Mouse (Mus musculus) left cerebral cortex, adult 18-20 months (tissue): Measurements from ENCODE around the gene Syt14. TPM values are rescaled to one million over a fixed set of nuclear protein-coding genes. Genes with fewer than 3 reads are reported as not detected.

ENCODE experiments used
- DNase-seq, 2 experiments: peaks; one replicate each; pipeline ENCODE4 v3.0.0; 2021 to 2022; ENCODE audit warnings: low spot score in 2 of 2, mixed read lengths in 1 of 2
- long read RNA-seq, 2 experiments: library from polyadenylated mRNA; stranded (forward); transcript quantifications; one replicate each; pipeline ENCODE4 v2.0.0; 2021
- total RNA-seq, 2 experiments: library from RNA; stranded (reverse); gene quantifications; 2 replicates each; pipeline ENCODE4 v1.2.3; 2021

Gene Syt14
- 10 to 100 TPM; 25.3 TPM for total RNA-seq
- long read RNA-seq, experiment 1, partial matches to known transcripts: 0 of 3 reads
- long read RNA-seq, experiment 1, other reads (novel, unspliced or antisense): 3 of 3 reads
- long read RNA-seq, experiment 2, partial matches to known transcripts: 0 of 3 reads
- long read RNA-seq, experiment 2, other reads (novel, unspliced or antisense): 3 of 3 reads

DNA sequence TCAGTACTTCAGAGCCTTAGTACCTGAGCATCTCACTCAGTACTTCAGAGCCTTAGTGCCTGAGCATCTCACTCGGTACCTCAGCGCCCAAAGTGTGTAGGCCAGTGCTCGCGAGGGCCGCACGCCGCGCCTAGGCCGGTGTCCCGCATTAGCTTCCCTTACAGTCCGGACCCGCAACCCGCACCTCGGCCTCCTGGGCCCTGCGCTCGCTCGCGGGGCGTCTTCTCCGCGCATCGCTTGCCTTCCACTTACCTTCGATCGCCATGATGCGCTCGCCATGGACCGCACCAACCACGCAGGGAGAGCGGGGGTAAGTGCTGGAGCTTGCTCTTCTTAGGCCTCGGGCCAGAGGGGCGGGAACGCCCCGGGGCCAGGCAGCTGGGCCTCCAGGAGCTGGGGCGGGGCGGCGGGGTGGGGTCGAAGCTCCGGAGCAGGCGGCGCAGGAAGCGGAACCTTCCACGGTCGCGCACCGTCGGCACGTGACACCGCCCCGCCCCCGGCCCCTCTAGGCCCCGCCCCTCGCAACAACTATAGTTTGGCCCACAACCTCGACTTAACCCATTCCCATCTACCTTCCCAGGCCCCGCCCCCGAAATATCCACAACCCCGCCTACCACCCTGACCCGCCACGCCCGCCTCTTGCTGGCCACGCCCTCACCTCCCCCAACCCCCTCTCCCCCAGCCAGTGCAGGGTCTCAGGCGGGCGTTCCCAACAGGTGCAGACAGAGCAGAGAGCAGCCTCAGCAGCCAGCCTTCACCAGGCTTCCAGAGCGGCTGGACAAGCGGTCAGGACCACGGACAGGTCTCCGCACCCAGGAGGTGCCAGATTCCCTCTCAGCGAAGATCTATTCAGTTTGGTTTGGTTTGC is at the start of gene Syt14:
TSS of gene Syt14 (minus strand) at position 405 of the 868 bp plus-strand sequence.
- peak; percentile 57 to 65 for DNase-seq

DNA sequence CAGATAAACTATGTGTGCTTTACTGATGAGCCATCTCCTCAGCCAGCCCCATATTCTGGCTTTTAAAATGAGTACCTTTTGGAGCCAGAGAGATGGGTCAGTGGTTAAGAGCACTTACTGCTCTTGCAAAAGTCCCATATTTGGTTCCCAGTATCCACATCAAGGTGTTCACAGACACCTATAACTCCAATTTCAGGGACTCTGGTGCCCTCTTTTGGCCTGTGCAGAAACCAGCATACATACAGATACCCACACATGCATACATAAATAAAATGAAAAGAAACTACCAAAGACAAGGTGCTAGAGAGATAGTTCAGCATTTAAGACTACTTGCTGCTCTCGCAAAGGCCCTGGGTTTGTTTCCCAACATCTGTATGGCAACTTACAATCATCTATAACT is 48.4 kb upstream of the Syt14 start:
- no peak for DNase-seq

DNA sequence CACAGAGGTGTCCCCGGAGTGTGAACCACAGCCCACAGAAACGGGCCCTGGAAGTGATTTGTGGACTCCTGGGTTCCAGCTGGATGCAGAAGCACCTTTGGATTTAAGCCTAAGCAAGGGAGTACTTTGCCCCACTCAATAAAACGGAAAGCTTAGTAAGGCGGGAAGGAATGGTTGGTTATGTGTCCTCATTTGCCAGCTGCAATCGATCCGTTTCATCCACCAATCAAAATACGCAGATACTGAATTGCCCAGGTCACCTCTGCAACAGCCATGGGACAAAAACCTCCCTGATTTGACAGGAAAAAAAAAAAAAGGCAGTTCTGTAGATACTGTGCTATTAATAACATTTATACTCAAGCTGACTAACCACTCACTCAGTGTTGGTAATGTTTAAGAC is 47.5 kb upstream of the Syt14 start:
- DNase-seq: no peak

DNA sequence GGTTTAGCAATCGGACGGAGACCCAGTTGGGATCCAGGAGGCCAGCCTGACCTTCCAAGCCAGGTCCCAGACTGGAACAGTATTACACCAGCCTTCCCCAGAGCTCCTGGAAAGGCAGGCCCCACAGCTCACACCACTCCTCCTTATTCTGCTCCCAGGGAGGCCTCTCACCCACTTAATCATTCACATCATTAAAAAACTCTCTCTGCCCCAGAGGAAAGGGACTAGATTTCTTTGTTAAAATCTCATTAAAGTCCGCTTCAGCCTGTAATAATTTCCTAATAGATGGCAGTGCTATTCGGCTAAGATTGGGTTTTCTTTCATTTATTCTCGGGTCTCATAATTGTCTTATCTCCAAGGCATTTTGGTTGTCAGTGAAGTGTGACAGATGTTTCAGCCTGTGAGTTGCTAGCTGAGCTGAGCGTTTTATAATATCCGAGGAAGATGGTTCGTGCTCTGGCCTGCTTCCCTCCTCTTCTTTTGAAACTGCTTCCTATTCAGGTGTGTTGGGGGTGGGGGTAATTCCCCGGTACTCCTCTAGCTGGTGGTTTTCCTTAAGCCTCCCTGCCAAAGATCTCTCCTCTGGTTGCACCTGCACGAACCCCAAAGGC is 46.8 kb upstream of the Syt14 start:
- no peak for DNase-seq

DNA sequence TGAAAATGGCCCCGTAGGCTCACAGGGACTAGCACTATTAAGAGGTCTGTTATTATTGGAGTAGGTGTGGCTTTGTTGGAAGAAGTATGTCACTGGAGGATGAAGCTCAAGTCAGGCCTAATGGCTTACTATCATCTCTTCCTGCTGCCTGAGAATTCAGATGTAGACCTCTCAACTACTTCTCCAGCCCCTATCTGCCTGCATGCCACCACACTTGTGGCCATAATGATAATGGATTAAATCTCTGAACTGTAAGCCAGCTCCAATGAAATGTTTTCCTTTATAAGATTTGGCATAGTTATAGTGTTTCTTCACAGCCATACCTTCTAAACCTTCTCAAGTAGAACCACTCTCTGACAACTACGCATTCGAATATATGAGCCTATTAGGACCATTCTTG is 27.0 kb upstream of the Syt14 start:
- no peak for DNase-seq

DNA sequence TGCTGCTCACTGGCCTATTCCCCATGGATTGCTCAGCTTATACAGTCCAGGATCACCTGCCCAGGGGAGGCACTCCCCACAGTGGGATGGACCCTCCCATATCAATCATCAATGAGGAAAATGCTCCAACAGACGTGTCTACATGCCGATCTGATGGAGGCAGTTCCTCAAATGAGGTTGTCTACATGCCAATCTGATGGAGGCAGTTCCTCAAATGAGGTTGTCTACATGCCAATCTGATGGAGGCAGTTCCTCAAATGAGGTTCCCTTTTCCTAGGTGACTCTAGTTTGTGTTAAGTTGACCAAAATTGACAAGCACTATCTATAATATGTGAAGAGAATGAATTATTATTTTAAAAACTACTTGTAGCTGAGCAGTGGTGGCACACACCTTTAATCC is 24.6 kb upstream of the Syt14 start:
- no peak for DNase-seq

DNA sequence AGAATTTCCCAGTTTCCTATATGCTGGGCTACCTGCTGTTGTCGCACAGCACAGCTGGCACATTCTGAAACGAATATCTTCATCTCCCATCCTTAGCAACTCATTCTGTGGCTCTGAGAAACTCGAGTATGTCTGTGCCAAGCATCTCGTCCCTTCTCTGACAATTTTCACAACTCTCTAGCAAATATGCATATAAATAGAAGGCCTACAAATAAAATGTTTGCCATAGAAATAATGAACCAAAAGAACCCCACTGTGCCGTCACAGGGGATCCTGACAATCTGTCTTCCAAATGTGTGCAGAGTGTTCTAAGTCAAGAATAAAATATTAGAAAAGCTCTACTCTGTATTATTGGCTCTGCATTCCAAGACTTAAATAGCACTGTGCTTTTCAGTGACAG is 24.0 kb upstream of the Syt14 start:
- peak in 1 of 2 experiments; percentile 20 for DNase-seq

DNA sequence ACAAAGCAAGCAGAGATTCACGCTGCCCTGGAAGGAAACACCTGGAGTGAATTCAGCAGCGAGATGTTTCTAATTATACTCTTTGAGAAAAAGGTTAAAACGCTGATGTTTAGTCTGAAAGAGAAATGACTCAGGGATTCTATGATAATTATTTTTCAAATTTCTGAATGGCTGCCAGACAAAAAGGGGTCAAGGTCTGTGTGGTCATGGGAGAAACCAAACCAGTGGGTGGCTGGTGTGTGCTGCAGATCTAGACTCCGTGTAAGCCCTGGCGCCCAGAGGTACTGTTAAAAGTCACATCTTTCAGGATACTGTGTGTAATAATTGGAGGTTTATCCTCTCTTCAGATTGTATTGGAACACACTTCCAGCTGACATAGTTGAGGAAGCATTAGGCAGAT is 18.8 kb upstream of the Syt14 start:
- DNase-seq: no peak

DNA sequence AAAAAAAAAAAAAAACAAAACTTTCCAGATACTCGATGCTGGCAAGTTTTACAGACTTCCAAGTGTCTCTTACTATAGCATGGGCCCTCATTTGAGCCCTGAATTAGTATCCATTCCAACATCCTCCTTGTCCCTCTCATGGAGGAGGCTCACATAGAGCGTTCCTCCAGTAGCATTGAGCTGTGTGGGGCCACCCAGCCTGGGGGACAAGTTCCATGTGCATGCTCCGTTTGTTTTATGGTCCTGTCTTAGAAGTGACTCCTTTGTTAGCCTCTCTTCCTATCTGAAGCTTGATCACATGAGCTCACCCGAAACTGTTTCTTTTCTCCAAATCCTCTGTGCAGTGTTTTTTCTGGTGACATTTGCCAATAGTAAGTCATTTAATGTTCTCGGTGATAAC is 17.5 kb upstream of the Syt14 start:
- no peak for DNase-seq

DNA sequence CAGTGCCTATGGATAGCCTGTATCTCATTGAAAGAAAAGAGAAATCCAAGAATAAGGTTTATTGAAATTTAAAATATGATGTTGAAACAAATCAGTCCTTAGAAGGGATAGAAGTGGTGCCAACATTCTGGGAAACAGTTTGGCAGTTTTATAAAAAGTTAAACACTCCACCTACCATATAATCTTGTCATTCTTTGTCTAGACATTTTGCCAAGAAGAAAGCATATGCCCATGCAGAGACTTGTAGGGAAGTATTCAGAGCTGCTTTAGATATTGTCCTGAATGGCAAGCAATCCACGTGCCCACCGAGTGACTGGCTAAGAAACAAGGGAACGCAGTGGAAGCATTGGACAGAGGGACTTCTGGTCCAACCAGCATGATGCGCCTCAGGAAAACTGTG is 12.0 kb upstream of the Syt14 start:
- no peak for DNase-seq

DNA sequence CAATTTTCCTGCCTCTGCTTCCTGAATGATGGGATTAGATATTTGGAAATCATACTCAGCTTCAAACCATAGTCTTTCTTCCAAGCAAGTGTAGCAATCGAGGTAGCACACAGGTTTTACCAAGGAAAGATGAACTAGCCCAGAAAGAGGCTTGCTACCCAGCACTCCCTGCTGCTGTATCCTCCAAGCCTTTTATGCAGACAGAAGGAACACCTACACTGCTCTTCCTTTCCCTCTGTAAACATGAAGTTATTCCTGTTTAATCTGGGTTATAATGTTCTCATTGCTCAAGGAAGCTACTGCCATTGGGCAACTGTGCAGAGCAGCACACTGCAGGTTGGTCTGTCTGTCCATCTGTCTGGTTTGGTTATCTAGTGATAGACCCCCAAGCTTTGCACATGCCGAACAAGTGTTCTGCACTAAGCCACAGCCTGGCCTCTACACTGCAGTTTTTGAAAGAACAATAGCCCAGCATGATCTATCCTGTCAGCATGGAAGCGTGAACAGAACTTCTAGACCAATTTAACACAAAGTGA is 7.3 kb upstream of the Syt14 start:
- peak; percentile 24 to 37 for DNase-seq

DNA sequence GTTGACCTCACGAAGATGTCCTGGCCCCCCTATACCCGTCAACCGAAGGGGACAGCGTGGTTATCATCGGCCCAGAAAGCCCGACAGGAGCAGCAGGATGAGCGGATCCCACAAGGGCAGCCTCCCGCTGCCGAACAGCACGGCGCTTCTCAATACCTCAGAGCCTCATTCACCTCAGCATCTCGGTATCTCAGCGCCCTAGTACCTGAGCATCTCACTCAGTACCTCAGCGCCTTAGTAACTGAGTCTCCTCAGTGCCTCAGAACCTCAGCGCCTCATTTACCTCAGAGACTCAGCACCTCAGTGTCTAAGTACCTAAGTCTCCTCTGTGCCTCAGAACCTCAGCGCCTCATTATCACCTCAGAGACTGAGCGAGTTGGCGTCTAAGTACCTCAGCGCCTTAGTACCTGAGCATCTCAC is 614 bp downstream of the Syt14 start:
- DNase-seq: peak in 1 of 2 experiments; percentile 11

DNA sequence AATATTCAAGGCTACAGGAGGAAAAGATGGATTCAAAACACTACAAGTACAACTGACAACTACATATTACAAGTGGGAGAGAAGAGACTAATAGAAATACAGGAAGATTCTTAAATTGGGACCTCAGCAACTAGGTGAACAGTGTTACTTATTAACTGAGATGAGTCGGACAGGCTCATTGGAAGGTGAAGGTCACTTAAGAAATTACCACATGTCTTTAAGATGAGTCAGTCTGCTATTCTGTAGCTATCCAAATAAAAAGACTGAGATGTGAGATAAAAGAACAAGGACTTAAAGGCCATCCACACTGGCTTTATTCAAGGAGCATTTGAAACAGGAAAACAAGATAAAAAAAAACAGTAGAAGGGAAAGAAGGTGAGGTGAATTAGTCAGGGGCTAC is 11.3 kb downstream of the Syt14 start:
- no peak for DNase-seq

DNA sequence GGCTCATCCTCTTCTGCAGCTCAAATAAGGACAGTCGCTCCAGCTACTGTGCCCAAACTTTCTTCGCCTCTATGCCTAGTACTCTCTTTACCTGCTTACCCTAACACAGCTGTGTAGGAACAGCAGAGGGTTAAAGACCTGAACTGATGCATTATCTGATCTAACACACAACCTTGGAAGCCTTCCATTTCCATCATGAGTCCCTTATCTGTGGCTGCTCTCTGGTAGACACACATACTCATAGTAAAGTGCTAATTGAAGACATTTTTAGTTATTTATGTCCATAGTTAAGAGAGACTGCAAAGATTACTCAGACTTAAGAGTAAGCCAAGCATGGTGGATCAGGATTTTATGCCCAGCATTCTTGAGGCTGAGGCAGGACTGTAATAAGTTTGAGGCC is 23.2 kb downstream of the Syt14 start:
- DNase-seq: no peak

DNA sequence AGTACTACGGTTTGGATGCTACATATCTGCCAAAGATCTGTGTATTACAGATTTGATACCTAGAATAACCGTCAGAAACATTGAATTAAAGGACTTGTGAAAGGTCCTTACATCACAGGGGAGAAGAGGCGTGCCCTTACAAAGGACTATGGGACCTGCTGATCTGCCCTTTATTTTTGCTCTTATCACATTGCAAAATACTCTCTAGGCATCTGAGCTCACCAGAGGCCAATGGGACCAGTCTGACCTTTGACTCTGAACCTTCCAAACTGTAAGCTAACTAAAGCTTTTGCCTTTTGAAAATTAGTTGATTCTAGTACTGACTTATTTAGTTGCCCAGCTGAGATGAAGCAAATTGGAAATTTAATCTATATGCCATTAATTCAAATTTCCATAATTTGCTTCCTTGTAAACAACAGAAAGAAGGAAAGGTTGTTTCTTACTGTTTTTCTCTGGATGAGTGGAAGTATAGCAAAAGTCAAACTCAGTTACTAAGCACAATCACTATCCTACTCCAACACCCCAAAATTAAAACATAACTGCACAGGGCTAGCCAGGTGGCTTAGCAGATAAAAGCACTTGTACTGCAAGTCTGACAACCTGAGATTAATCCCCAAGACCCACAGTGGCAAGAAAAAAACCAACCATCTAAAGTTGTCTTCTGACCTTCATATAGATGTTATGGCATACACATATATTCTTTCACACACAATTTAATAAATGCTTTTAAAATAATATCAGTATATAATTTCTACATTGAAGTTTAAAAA is 24.4 kb downstream of the Syt14 start:
- DNase-seq: no peak

DNA sequence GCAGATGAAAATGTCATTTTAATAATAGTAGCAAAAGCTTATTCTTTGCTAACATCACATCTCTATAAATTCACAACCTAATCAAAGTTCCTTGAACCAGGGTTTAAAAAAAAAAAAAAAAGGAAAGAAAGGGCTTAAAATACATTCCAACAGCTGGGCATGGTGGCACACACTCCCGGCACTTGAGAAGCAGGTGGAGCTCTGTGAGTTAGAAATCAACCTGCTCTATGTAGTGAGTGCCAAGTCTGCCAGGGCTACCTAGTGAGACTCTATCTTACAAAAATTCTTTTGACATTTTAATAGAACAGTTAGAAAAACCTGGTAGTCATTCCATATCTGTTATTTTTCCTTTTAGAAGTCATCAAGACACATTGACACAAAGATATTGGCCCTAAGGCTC is 31.0 kb downstream of the Syt14 start:
- DNase-seq: no peak

DNA sequence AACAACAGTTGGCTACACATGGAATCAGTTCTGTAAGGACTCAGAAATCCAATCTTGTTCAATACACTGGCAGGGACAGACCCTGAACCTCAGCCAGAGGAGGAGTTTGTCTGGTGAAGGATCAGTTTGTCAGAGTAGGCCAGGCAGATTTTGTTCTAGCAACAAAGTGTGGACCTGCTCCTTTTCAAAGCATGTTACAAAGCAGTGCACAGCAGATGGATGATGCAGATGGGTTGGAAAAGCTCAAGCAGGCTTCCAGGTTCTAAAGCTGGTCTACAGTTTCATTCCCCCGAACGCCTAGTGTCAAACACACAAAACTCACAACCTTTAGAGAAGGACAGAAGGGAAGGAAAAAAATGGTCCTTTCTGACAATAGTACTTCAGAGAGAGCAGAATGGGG is 31.6 kb downstream of the Syt14 start:
- DNase-seq: peak in 1 of 2 experiments; percentile 27

DNA sequence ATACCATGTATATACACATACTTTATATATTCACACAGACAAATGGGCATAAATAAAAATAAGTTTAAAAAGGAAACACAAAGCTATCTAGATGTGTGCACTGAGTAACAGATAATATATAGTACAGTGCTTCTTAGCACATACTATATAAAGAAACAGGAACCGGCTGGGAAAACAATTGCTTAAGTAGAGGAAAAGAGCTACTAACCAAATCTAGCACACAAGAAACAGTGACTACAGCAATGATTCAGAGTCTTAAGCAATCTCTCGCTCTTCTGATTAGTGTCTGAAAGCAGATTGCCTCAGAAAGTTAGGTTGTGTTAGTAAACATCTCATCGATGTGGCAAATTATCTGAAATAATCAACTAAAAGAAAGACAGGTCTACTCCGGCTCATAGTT is 33.3 kb downstream of the Syt14 start:
- no peak for DNase-seq

DNA sequence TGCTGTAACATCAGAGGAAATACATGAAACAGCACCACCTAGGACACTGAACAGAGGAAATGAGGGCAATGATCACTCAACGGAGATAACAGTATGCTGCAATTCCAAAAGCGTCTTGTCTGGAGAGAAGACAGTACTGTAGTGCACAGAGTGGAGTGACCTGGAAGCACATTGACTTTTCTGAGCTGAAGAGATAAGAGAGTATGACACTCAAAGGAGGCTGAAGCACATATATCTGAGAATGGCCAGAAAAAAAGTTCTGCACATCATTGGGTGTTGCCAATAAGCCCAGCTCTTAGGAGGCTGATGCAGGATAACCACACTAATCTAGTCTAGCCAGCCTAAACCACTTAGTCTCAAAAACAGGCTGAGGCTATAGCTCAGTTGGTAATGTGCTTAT is 34.0 kb downstream of the Syt14 start:
- DNase-seq: no peak

DNA sequence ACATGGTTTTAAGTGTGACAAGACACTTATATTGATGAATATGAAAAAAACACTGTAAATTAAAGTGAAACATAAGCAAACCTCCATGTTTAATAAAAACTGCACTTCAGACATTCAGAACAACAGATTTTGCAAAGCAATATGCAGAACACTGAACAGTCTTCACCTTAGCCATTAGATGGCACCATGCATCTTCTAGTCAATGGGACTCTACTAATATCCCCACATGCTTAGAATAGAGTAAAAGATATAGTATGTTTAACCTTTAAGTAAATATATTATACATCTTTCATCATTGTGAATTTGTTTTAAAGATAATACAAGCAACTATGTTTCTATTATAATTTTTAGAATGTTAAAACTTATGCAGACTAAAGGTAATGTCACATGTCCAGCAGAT is 34.7 kb downstream of the Syt14 start:
- no peak for DNase-seq

DNA sequence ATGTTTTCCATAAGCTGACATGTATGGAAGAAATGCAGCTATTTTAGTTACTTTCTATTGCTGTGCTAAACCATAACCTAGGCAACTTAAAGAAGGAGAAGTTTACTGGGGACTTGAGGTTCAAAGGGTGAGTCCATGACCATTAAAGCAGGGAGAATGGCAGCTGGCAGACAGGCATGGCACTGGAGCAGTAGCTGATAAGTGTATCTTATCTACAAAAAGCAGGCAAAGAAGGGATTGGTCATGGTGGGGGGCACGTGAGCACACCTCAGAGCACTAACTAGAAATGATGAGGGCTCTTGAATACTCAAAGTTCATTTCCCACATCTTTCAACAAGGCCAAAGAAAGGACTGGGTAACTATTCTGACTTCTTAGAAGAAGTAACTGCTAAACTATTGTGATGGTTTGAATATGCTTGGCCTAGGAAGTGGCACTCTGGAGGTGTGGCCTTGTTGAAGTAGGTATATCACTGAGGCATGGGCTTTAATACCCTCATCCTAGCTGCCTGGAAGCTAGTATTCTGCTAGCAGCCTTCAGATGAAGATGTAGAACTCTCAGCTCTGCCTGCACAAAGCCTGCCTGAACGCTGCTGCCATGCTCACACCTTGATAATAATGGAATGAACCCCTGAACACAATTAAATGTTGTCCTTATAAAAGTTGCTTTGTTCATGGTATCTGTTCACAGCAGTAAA is 41.2 kb downstream of the Syt14 start:
- no peak for DNase-seq
